Mouse (Mus musculus) kidney, postnatal 4 days (tissue): ENCODE data around the gene Retreg3.

Experiments used
- DNase-seq, 2 experiments: peaks; one replicate each; pipeline ENCODE4 v3.0.0; 2021; ENCODE audit warnings: mixed read lengths in 2 of 2

Gene Retreg3

GRCm38 (mm10) chr11:101112186-101112585, 7.5 kb downstream of the Retreg3 start:
- no peak for DNase-seq

- no peak for DNase-seq
These were observed 8.5 kb downstream of the Retreg3 start for GRCm38 (mm10) chr11:101111178-101111577.

- DNase-seq: no peak
These were observed 9.0 kb downstream of the Retreg3 start for GRCm38 (mm10) chr11:101110708-101111107.

- no peak for DNase-seq
These were observed 10.3 kb downstream of the Retreg3 start for GRCm38 (mm10) chr11:101109351-101109750.

- no peak for DNase-seq
These were observed 16.7 kb downstream of the Retreg3 start for GRCm38 (mm10) chr11:101103011-101103410.

GRCm38 (mm10) chr11:101098231-101098630, 21.5 kb downstream of the Retreg3 start:
- no peak for DNase-seq

GRCm38 (mm10) chr11:101095314-101096024, 24.2 kb downstream of the Retreg3 start, which contains the start of gene Psmc3ip:
TSS of gene Psmc3ip (minus strand) at chr11:101095436.
- DNase-seq: peak; percentile 96 to 97

- no peak for DNase-seq
These were observed 24.8 kb downstream of the Retreg3 start for GRCm38 (mm10) chr11:101094930-101095313.

- DNase-seq: no peak
These were observed 29.8 kb downstream of the Retreg3 start for GRCm38 (mm10) chr11:101089931-101090330.

GRCm38 (mm10) chr11:101087682-101088055, 32.0 kb downstream of the Retreg3 start:
- no peak for DNase-seq

- peak; percentile 91 to 96 for DNase-seq
These were observed 32.7 kb downstream of the Retreg3 start, which contains the start of gene Mlx for GRCm38 (mm10) chr11:101086756-101087681. TSS of gene Mlx (plus strand) at chr11:101087277.

GRCm38 (mm10) chr11:101086323-101086674, 33.4 kb downstream of the Retreg3 start:
- DNase-seq: peak in 1 of 2 experiments; percentile 29

- DNase-seq: no peak
These were observed 33.9 kb downstream of the Retreg3 start for GRCm38 (mm10) chr11:101085617-101086322.

GRCm38 (mm10) chr11:101084811-101085210, 34.9 kb downstream of the Retreg3 start:
- DNase-seq: no peak

GRCm38 (mm10) chr11:101084246-101084645, 35.4 kb downstream of the Retreg3 start:
- no peak for DNase-seq

- DNase-seq: peak; percentile 49 to 69
These were observed 36.5 kb downstream of the Retreg3 start for GRCm38 (mm10) chr11:101083083-101083697.

GRCm38 (mm10) chr11:101082208-101083082, 37.2 kb downstream of the Retreg3 start, which contains the start of gene Coasy:
TSS of gene Coasy (plus strand) at chr11:101082565.
- DNase-seq: peak; percentile 86 to 92

- DNase-seq: peak in 1 of 2 experiments; percentile 34
These were observed 38.0 kb downstream of the Retreg3 start for GRCm38 (mm10) chr11:101081659-101082058.

GRCm38 (mm10) chr11:101080421-101080820, 39.3 kb downstream of the Retreg3 start:
- no peak for DNase-seq

- peak in 1 of 2 experiments; percentile 43 for DNase-seq
These were observed 39.9 kb downstream of the Retreg3 start for GRCm38 (mm10) chr11:101079746-101080145.

GRCm38 (mm10) chr11:101078121-101078520, 41.6 kb downstream of the Retreg3 start, which contains the start of gene Hsd17b1:
TSS of gene Hsd17b1 (plus strand) at chr11:101078411.
- DNase-seq: no peak
